Mouse (Mus musculus): ENCODE measurements at regions not wholly inside any gene's neighbourhood (a gene's known extent, or its start where the extent isn't known, plus 50 kb on each side); places are given as distances from the start of the nearest gene placed in this dataset.

DNA sequence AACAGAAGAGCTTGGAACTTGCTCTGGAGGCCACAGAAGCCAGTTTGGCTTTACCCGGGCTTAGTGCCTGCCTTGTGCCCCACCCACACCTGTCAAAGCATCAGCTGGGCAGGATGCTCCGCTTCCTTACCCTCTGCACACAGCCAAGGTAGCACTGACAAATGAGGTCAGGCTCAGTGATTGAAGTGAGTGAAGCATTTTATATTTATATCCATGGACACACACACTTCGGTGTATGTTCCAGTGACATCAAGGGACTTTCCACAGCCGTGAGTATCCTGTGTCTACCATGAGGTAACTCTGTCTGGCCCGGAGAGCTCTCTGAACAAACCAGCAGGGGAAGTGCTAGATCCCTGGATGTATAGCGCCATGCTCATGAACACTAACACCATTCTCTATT, 147.0 kb upstream of the Trp63 start:
- TF ChIP-seq POLR2A (IDR thresholded peaks at IDR 0.05; ENCODE audit: low read depth, low read length) (no peak), CTCF (IDR thresholded peaks at IDR 0.05; ENCODE audit: borderline replicate concordance, insufficient read depth, low read length) (no peak)
